Mouse (Mus musculus): ENCODE data around the gene Sfta2.

The Sfta2 gene

DNA sequence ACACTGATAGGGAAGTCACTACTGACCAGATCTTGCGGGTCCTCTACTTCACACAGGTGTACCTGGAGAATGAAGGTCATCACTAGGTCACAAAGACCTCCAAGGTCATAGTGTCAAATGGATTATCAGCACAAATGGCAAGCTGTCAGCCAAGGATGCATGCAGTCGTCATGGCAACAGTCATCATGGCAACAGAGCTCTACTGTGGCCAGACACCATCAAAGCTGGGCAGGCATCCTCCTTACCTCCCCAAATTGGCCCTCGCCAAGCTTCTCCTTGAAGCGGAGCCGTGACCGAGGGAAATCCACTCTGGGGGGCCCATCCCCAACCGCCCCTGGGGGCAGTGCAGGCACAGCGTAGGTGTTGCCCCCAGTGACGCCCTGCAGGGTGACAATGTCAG is 83.7 kb downstream of the Sfta2 start:
- DNase-seq, result no peak

DNA sequence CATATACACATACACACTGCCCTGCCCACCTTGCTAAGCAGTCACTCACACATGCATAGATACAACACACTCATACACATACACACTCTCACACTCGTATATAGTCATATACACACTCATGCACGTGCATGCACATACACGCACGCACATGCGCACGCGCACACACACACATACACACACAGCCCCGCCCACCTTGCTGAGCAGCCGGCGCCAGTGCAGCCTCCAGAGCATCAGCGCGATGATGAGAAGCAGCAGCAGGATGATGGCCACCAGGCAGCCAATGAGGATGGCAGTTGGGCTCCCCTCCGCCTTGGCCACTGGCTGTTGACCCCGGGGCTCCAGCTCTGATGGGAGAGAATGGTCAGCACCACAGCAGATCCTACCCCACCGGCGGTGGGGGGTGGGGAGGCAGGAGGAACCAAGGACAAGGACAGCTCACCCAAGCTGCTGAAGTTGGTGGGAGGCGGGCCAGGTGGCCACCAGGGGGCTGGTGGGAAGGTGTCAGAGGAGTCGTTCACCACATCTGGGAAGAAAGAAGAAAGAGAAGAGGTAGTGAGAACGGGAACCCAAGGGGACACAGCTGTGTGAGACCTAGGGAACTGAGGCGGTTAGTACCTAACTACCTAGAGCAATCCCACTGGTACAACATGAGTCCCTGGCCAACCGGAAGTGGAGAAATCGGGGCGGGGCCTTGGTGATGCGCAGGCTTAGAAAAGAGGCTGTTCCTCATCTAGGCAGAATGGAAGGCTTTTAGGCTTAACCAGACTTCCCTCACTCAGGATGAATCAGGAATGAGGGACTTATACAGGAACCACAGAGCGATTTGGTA is 87.2 kb downstream of the Sfta2 start:
- DNase-seq, result no peak

DNA sequence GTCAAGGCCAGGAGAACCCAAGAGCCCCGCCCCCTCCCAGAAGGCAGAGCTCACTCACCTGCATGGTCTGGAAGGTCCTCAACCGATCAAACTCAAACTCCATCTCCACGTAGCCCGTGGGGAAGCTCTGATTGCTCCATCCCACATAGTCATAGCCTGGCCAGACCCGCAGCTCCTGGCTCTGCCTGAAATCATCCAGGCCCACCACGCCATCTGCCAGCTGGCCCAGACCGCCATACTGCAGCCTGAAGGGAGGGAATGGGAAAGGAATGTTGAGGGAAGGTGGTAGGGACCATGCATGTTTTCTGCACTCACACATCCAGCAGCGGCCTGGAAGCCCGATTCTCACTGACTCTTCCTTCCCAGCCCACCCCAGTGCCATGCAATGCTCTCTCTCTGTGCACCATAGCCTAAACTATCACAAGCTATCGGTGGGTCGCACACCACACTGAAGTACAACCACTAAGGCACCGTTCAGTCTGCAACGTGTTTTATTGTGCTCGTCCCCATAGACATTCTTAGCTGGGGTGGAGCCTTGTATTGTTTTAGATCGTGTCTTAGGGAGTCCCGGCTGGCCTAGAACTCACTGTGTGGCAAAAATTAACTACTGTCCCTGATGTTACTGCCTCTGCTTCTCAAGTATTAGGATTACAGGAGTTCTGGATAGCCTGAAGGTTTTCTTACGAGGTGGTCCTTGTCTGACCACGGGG is 88.7 kb downstream of the Sfta2 start:
- no peak for DNase-seq

DNA sequence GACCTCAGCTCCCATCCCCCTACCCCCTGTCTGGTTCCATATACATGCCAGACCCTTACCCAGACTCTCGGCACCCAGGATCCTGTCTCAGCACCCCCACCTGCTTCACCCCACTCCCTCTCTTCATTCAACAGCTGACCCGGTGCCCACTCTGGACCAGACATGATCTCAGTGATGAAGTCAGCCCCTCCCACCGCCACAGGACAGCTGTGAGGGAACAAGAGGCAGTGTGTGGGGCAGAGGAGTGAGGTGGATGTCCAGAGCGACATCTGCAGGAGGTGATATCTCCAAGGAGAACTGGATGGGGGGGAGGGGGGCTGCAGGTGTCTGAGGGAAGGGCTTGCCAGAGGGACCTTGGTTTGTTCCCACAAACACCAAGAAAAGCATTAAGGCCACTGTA is 90.5 kb downstream of the Sfta2 start:
- DNase-seq, result no peak

DNA sequence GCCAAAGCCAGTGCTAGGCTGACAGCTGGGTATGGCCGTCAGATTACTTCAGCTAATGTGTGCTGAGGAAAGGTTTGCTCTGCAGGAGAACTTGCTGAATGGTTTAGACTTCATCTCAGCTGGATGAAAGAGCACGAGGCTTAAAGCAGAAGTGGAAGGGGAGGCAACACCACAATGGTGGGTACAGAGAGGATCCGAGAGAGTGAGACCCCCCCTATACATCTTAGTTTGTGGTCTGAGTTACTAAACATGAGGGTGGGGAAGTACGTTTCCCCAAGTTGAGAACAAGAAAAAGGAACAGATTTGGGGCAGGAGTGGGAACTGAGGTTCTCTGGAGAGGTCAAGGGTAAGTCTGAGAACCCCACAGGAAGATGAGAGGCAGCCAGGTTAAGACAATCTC is 91.0 kb downstream of the Sfta2 start:
- DNase-seq, result no peak

DNA sequence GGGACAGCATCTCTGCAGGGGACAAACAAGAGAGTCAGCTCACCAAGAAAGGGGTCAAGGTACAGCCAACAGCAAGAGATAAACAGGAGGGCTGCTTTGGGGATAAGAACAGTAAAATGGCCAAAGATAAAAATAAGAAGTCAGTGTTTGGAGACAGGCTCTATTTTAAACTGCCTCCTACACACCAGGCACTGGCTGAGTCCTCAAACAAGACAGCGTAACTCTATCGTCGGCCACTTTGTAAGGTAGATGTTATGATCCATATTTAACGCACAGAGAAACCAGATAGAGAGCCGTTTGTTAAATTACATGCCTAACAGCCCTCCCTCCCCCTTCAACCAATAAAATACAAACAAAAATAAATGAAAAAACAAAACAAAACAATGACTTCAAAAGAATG is 92.6 kb downstream of the Sfta2 start:
- DNase-seq, result no peak

DNA sequence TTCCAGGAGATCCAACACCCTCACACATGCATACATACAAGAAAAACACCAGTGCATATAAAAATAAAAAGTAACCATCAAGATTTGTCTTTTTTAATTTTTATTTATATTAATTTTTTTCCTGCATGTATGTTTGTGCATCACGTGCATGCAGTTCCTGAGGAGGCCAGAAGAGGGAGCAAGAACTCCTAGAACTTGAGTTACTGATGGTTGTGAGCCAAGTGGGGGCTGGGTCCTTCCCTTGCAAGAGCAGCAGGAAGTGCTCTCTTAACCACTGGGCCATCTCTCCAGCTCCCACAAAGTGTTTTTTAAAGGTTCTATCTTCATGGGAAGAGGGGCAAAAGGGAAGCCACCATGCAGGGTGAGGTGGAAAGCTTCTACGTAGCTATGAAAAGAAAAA is 93.9 kb downstream of the Sfta2 start:
- peak; percentile 71 for DNase-seq

DNA sequence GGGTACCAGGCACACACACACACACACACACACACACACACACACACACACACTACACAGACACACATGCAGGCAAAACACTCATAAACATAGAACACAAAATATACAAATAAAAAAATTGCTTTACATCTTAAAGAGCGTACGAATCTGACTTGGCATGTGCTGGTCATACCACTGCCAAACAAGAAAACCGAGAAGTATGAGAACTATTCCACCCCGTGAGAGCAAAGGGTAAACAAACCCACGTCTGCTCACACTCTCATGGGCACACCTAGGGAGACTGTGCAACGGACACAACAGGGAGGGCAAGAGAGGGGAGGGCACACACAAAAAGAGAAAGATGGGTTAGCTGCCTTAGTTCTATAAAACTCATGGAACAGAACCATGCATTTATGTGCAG is 95.3 kb downstream of the Sfta2 start:
- DNase-seq, result no peak

DNA sequence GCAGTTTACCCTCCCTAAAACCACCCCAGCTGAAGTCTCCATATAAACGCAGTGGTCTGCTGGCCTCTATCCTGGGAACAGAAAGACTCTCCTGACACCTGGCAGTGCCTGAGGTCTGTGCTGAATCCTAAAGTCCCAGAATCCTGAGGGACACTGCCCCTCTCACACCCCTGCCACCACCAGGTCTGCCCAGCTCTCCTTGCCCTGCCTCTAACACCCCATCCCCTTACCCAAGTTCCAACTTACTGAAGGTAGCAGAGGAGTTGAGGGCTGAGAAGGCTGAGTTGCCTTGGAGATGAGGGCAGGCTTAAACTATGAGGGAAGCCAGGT is 96.0 kb downstream of the Sfta2 start:
- DNase-seq, result no peak

DNA sequence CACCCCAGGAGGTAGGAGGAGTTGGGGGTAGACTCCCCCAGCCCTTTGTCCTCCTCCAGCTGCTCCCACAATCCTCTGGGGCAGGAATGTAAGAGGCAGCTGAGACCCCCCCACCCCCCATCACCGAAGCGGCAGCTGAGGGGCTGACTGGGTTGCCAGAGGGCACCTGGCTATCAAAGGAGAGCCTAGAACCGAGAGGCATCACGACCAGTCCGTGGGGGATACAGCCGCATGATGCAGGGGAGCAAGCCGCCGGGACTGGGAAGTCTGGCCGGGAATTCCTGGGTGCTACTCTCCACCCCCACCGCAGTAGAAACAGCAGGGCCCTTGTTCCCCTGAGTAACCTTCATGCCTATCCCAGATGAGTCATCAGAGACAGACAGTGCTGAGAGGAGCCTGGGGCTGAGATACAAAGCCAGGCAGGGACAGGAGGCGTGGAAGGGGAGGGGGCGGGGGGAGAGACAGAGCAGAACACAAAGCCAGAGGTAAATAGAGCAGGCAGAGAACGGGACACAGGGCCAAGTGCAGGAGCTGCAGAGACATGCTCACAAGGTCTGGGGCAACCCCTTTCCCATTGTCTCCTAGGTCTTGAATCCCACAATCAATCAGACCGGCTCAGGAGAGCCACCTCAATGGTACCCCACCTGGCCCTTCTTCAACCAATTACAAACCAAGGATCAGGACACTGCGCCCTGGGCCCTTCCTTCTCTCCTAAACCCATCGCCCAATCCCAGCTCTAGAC is 96.6 kb downstream of the Sfta2 start:
- DNase-seq, result peak; percentile 53

DNA sequence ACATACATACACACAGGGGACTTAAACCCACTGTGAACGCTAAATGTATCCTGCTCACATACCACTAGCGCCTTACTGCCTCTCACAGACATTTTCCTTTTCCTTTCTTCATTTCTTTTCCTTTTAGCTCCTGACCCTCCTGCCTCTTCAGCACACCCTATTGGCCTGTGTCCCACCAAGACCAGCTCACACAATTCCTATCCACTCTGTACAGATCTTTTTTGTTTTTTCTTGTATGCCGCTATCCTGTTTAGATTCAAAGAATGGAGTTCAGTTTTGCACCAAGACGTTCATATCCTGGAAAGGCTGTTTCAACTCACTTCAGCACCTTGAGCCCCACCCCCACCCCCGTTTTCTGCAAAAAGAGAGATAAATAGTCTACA is 97.1 kb downstream of the Sfta2 start:
- DNase-seq, result no peak

DNA sequence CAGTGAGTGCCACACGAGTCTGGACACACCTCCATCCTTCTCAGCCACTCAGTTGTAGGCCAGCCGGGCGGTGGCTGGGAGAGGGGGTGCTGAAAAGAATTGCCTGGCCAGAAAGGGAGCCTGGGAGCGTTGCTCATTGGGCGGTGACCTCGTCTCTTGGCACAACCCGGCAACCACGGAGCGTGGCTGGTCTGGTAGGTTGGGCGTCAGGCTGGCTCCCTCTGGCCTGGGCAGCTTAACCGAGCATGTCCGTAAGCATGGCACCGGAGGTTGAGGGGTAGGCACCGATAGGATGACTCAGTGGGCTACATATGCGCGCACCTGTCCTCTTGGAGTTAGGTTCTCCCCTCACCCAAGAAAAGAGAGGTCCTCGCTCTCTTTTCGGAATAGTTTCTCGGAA is 98.6 kb downstream of the Sfta2 start:
- DNase-seq, result peak; percentile 59

Data from right cerebral cortex, postnatal 4 days (tissue).